Mouse (Mus musculus) liver, adult 2 months (tissue): ENCODE measurements around the gene Map4k5. TPM values are rescaled to one million over a fixed set of nuclear protein-coding genes. Genes with fewer than 3 reads are reported as not detected.
A peak's percentile ranks its signal among the peaks of the same experiment; 100 is the strongest.

Source experiments
- DNase-seq: peaks from one replicate; pipeline ENCODE4 v3.0.0-alpha.2; 2011; ENCODE audit warnings: low read depth, low spot score; ENCODE audit errors: extremely low read depth
- H3K27ac ChIP-seq: fragments of 200-500 bp; replicated peaks from 2 replicates; pipeline ENCODE4 v1.5.1; 2012; ENCODE audit warnings: low read depth, mild to moderate bottlenecking, control low read depth, inconsistent platforms, low read length; ENCODE audit not compliant: insufficient read depth
- H3K27me3 ChIP-seq: fragments of 200-500 bp; 2 replicates; pipeline ENCODE4 v1.6.1; 2012; ENCODE audit warnings: mild to moderate bottlenecking, moderate library complexity, low read length, inconsistent platforms; ENCODE audit not compliant: control insufficient read depth, insufficient read depth
- H3K36me3 ChIP-seq: fragments of 200-500 bp; 2 replicates; pipeline ENCODE4 v1.6.1; 2012; ENCODE audit warnings: low read length, inconsistent platforms; ENCODE audit not compliant: control insufficient read depth, insufficient read depth
- H3K4me1 ChIP-seq: fragments of 200-500 bp; 2 replicates; pipeline ENCODE4 v1.6.1; 2011; ENCODE audit warnings: low read length; ENCODE audit not compliant: control insufficient read depth, insufficient read depth
- H3K4me3 ChIP-seq: fragments of 200-500 bp; 2 replicates; pipeline ENCODE4 v1.5.1; 2011; ENCODE audit warnings: low read depth, mild to moderate bottlenecking, control low read depth, low read length, moderate library complexity; ENCODE audit not compliant: insufficient read depth
- H3K79me2 ChIP-seq: fragments of 200-500 bp; 2 replicates; pipeline ENCODE4 v1.6.1; 2012; ENCODE audit warnings: inconsistent platforms, mild to moderate bottlenecking, low read length, moderate library complexity; ENCODE audit not compliant: control insufficient read depth, insufficient read depth
- H3K9ac ChIP-seq: fragments of 200-500 bp; 2 replicates; pipeline ENCODE4 v1.6.1; 2012; ENCODE audit warnings: low read depth, mild to moderate bottlenecking, control low read depth, inconsistent platforms, low read length
- CTCF ChIP-seq: fragments of 200-500 bp; IDR thresholded peaks from 2 replicates; pipeline ENCODE4 v1.5.1; 2011; ENCODE audit warnings: low read depth, low read length, control low read depth
- POLR2A ChIP-seq: fragments of 200-500 bp; IDR thresholded peaks from 2 replicates; pipeline ENCODE4 v1.6.1; 2011; ENCODE audit warnings: low read length, control low read depth; ENCODE audit not compliant: insufficient read depth; ENCODE audit errors: extremely low read depth
- WGBS: fragments of 180-500 bp; shearing (Covaris S2); methylation state at CpG from one replicate; pipeline ENCODE4 v1.1.7; 2018; 5-methylcytosine and 5-hydroxymethylcytosine counted together
- polyA plus RNA-seq: library from polyadenylated mRNA; depleted of rRNA; stranded (reverse); fragments of >200 nt; gene quantifications from 2 replicates; pipeline ENCODE4 v1.2.3, GENCODE M21; 2012
- total RNA-seq: library from RNA; depleted of rRNA; stranded (reverse); fragments of >200 nt; gene quantifications from 2 replicates; pipeline ENCODE4 v1.2.3, GENCODE M21; 2014

Map4k5 gene
- total and polyA plus RNA-seq, 2 experiments = 3.6 to 15.6 TPM

DNA sequence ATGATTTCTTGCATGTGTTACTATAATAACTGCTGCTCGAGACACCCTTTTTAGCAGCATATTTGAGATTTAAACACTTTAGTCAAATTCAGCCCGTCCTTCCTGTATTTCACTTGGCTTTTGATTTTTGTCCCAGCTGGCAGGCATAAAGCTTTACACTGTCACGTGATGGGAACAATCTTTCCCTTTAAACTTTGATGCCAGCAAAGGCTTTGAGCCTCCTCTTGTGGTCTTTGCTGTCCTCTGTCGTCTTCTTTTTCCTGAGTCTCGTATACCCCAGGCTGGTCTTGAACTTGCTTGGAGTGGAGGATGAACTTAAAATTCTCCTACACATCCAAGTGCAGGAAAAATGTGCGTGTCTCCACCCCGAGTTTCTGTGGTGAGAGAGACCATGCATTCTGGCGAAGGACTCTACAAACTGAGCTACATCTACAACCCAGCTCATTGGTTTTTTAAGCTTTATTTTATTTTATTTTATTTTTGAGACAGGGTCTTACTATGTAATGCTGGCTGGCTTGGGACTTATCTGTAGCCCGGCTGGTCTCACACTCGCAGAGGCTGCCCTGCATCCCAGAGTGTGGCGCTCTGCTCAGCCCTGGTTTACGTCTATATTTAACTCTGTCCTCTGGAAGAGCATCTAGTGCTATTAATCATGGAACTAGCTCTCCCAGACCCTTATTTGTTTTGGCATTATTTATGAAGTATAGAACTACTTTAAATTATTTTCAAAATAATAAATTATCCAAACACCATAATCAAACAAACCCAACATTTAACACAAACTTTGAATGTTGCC is 44.7 kb downstream of the Map4k5 start:
- WGBS = 79% methylated on average over 12 of the region's 12 CpGs
- H3K36me3 ChIP-seq = peaks cover 36% of the 10 kb centered on the region

DNA sequence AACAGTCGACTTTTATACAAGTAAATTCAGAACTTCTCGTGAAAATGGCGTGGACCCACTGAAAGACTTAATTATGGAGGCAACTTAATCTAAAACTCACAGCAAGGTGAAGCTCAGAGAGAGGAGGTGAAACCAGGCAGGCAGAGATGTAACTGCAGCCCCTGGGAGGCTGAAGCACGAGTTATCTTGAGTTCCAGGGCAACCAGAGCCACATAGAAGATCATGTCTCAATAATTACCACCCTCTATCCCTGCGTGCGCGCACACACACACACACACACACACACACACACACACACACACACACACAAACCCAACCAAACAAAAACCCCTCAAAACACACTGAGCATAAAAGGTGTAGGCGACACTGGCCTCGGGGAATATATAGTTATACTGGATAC is 46.5 kb downstream of the Map4k5 start:
- H3K36me3 ChIP-seq = peaks cover 37% of the 10 kb centered on the region

More for the DNA sequence above, 44.7 kb downstream of the Map4k5 start:
- 0 out of 2 replicates have a peak, but pooled peaks cover 3% of the 10 kb centered on the region for H3K79me2 ChIP-seq
- no peaks in the 10 kb centered on the region for H3K27me3 ChIP-seq
- no peak overlapping the region for H3K27ac ChIP-seq
- peak; percentile 44 for DNase-seq
- H3K4me1 ChIP-seq = no peaks in the 10 kb centered on the region
- no peak overlapping the region for H3K4me3 ChIP-seq
- TF ChIP-seq POLR2A = no peak
- TF ChIP-seq CTCF = no peak
- no peak overlapping the region for H3K9ac ChIP-seq

DNA sequence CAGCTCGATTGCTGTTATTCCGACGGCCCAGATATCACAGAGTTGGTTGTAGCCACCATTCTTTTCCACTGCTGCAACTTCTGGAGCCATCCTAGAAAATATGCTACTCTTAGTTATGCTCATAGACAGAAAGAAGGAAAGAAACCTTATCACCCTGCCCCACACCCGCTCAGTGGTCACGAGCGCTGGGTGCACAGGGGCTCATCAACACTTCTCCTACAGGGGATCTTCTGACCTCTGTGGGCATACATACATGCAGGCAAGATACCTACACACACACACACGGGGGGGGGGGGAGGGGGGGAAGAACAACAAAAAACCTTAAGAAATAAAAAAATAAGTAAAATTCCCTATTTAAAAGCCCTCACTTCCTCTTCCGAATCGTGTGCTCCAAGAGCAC is 47.3 kb downstream of the Map4k5 start:
- WGBS = 86% methylated on average over 9 of the region's 9 CpGs
- Histone ChIP-seq H3K79me2 (no peaks in the 10 kb centered on the region), H3K9ac (no peak overlapping the region), H3K36me3 (peaks cover 34% of the 10 kb centered on the region), H3K4me1 (no peaks in the 10 kb centered on the region), H3K27ac (no peak overlapping the region), H3K27me3 (no peaks in the 10 kb centered on the region), H3K4me3 (no peak overlapping the region)
- TF ChIP-seq CTCF (no peak), POLR2A (no peak)
- no peak for DNase-seq

More for the DNA sequence above, 46.5 kb downstream of the Map4k5 start:
- 94% methylated on average over 9 of the region's 9 CpGs for WGBS
- Histone ChIP-seq H3K27me3 (no peaks in the 10 kb centered on the region), H3K9ac (no peak overlapping the region), H3K79me2 (no peaks in the 10 kb centered on the region), H3K27ac (no peak overlapping the region), H3K4me3 (no peak overlapping the region), H3K4me1 (no peaks in the 10 kb centered on the region)
- no peak for TF ChIP-seq CTCF
- TF ChIP-seq POLR2A = no peak
- no peak for DNase-seq

DNA sequence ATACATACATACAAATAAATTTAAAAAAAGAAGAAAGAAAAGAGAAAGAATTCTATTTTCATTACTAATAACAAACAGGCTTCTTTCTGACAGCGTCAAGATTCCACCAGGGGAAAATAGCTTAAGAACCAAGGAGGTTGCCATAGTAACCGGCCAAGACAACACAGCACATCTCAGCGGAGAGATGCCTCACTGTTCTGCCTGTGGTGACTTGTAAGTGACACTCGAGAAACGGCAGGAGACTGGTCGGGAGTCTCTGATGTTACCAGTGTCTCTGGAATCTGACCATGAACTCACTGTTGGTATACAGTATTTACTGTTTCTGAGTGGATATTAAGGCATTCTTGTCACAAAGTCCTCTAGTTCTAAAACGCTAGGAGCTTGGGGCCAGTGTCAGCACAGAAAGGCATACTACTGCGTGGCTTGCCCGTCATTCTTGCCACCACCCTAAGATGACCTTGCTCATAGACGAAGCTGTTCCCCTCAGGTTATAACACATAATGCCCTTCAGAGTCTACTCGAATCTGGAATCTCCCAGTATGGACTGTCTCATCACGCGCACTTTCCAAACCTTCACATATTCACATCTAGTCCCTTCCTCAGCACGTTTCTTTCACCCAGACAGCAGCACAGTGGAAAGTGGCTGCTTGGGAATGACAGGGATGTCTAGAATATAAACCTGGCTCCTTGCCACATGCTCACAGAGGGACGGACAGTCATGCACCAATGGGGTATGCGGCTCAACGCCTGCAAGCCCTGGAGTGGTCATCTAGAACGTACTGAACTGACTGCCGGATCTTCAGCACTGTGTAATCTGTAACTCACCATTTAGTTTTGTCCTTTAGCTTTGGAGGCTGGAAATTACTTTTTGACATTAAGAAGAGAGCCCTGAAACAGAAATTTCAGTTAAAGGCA is 49.2 kb downstream of the Map4k5 start:
- TF ChIP-seq POLR2A (no peak), CTCF (no peak)
- WGBS = 87% methylated on average over 19 of the region's 19 CpGs
- peaks cover 33% of the 10 kb centered on the region for H3K36me3 ChIP-seq

DNA sequence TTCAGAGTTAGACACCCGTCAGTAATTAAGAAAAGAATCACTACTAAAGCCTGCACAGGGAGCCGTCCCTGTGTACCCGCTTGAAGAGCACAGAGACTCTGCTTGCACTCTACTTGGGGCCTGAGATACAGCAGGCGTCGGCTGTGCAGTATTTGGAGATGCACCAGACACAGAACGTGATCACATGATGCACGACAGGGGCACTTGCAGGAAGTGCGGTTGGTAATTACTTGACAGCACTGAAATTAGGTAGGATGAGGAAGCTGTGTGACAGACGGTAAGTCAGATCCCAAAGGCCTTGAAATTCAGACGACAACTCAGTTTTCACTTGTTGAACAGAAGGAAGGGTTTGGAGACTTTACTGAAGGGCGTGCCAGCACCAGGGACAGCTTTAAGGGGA is 54.6 kb downstream of the Map4k5 start:
- no peaks in the 10 kb centered on the region for H3K4me1 ChIP-seq
- no peaks in the 10 kb centered on the region; the same call in 1 of the 2 replicates for H3K79me2 ChIP-seq
- no peak overlapping the region for H3K9ac ChIP-seq
- H3K36me3 ChIP-seq = peaks cover 41% of the 10 kb centered on the region
- no peak for TF ChIP-seq POLR2A
- no peak for TF ChIP-seq CTCF
- no peaks in the 10 kb centered on the region for H3K27me3 ChIP-seq
- 80% methylated on average over 11 of the region's 11 CpGs for WGBS
- H3K27ac ChIP-seq = no peak overlapping the region
- no peak for DNase-seq
- no peak overlapping the region for H3K4me3 ChIP-seq

More for the DNA sequence above, 49.2 kb downstream of the Map4k5 start:
- Histone ChIP-seq H3K9ac (no peak overlapping the region), H3K27ac (no peak overlapping the region), H3K4me1 (no peaks in the 10 kb centered on the region), H3K79me2 (no peaks in the 10 kb centered on the region; the same call in 1 of the 2 replicates), H3K27me3 (no peaks in the 10 kb centered on the region), H3K4me3 (no peak overlapping the region)
- no peak for DNase-seq
